8 mouse cellular contexts compared by ENCODE assay signal in genomic region chr6:52713897-52714509, GRCm38 (mm10). TPM values are rescaled to one million over a fixed set of nuclear protein-coding genes. Genes with fewer than 3 reads are reported as not detected.
DNase-seq lines count a peak whose midpoint lies in the region; ATAC-seq and TF ChIP-seq lines count a peak whose summit lies in the region.

No protein-coding gene starts in this region.

- peak overlapping the region; percentile 86 for H3ac ChIP-seq in myocyte (ENCODE audit: control insufficient read depth, insufficient read length)

- under 1% methylated on average over 52 of the region's 52 CpGs for WGBS in heart, embryonic 11.5 days (ENCODE audit: insufficient replicate concordance)
- under 1% methylated on average over 52 of the region's 52 CpGs for WGBS in kidney, embryonic 16.5 days
- under 1% methylated on average over 52 of the region's 52 CpGs for WGBS in liver, embryonic 12.5 days (ENCODE audit: insufficient replicate concordance)

- H3K36me3 ChIP-seq in heart, embryonic 11.5 days (ENCODE audit: control insufficient read depth, insufficient read depth, low read length), result no peaks in the 10 kb centered on the region
- no peaks in the 10 kb centered on the region for H3K36me3 ChIP-seq in kidney, embryonic 16.5 days (ENCODE audit: insufficient read depth, low read length)
- no peaks in the 10 kb centered on the region for H3K36me3 ChIP-seq in liver, embryonic 12.5 days
- no peaks in the 10 kb centered on the region for H3K36me3 ChIP-seq in myocyte (ENCODE audit: control insufficient read depth, insufficient read depth)

- H3K27ac ChIP-seq in heart, embryonic 11.5 days (ENCODE audit: low read depth, low read length), result peak overlapping the region; percentile 87
- H3K27ac ChIP-seq in kidney, embryonic 16.5 days (ENCODE audit: low read length), result peak overlapping the region; percentile 90
- peak overlapping the region; percentile 97 for H3K27ac ChIP-seq in liver, embryonic 12.5 days

- no peaks in the 10 kb centered on the region for H3K4me1 ChIP-seq in heart, embryonic 11.5 days (ENCODE audit: control insufficient read depth, insufficient read depth, low read length)
- peaks cover 3% of the 10 kb centered on the region for H3K4me1 ChIP-seq in kidney, embryonic 16.5 days (ENCODE audit: insufficient read depth, low read length)
- peaks cover 37% of the 10 kb centered on the region for H3K4me1 ChIP-seq in liver, embryonic 12.5 days

- no peaks in the 10 kb centered on the region for H3K9me3 ChIP-seq in heart, embryonic 11.5 days (replicated peaks; ENCODE audit: control insufficient read depth, low read length)
- H3K9me3 ChIP-seq in kidney, embryonic 16.5 days (ENCODE audit: low read length), result no peaks in the 10 kb centered on the region
- H3K9me3 ChIP-seq in liver, embryonic 12.5 days (replicated peaks), result no peaks in the 10 kb centered on the region

- peak overlapping the region; percentile 96 for H3K9ac ChIP-seq in heart, embryonic 11.5 days (ENCODE audit: low read depth, low read length)
- peak overlapping the region; percentile 94 for H3K9ac ChIP-seq in kidney, embryonic 16.5 days (replicated peaks; ENCODE audit: low read length)
- H3K9ac ChIP-seq in liver, embryonic 12.5 days, result peak overlapping the region; percentile 96

- no peaks in the 10 kb centered on the region for H3K27me3 ChIP-seq in heart, embryonic 11.5 days (ENCODE audit: control insufficient read depth, insufficient read depth, low read length)
- no peaks in the 10 kb centered on the region for H3K27me3 ChIP-seq in kidney, embryonic 16.5 days (ENCODE audit: insufficient read depth, low read length)
- H3K27me3 ChIP-seq in liver, embryonic 12.5 days (replicated peaks), result no peaks in the 10 kb centered on the region
- no peaks in the 10 kb centered on the region for H3K27me3 ChIP-seq in myocyte (ENCODE audit: control insufficient read depth, insufficient read depth, insufficient read length)

- peak; percentile 88 for ATAC-seq in erythroblast, adult 5-6 weeks (replicated peaks; ENCODE audit: low FRiP score, poor library complexity, severe bottlenecking)
- ATAC-seq in heart, embryonic 11.5 days (replicated peaks; ENCODE audit: insufficient number of reproducible peaks, low FRiP score, low TSS enrichment), result peak; percentile 73
- ATAC-seq in kidney, embryonic 16.5 days (ENCODE audit: low FRiP score, low TSS enrichment), result peak; percentile 90
- ATAC-seq in liver, embryonic 12.5 days, result peak; percentile 84

- peak overlapping the region; percentile 98 for H3K4me3 ChIP-seq in heart, embryonic 11.5 days (ENCODE audit: low read depth, low read length)
- H3K4me3 ChIP-seq in kidney, embryonic 16.5 days (ENCODE audit: low read length), result peak overlapping the region; percentile 99
- peak overlapping the region; percentile 99 for H3K4me3 ChIP-seq in liver, embryonic 12.5 days
- H3K4me3 ChIP-seq in myocyte, result peak overlapping the region; percentile 84

- H3K4me2 ChIP-seq in heart, embryonic 11.5 days, result peak overlapping the region; percentile 75
- H3K4me2 ChIP-seq in kidney, embryonic 16.5 days (replicated peaks; ENCODE audit: low read depth, low read length), result peak overlapping the region; percentile 73
- peak overlapping the region; percentile 76 for H3K4me2 ChIP-seq in liver, embryonic 12.5 days
- H3K4me2 ChIP-seq in myocyte (ENCODE audit: low read depth), result peak overlapping the region; percentile 85

- DNase-seq in A20 (ENCODE audit: low read depth, low spot score), result peak; percentile 90
- DNase-seq in adrenal gland, postnatal 36 days, result peak; percentile 87 to 88
- peak; percentile 84 to 87 for DNase-seq in spleen, postnatal 36 days (ENCODE audit: low spot score in 2 of 2)

- TF ChIP-seq POLR2A in myocyte (IDR thresholded peaks at IDR 0.05; ENCODE audit: insufficient read length, low read depth), result no peak

- peaks cover 53% of the 10 kb centered on the region for H3K79me2 ChIP-seq in myocyte (ENCODE audit: control insufficient read depth, insufficient read depth)

TF ChIP-seq in myocyte, 11 proteins besides CTCF, POLR2A, EP300 and RAD21:
- TF ChIP-seq MYOD1 (IDR thresholded peaks at IDR 0.05; ENCODE audit: control insufficient read depth in 1 of 3, insufficient read length in 2 of 3, low read depth in 2 of 3) (no peak), TCF3 (IDR thresholded peaks at IDR 0.05; ENCODE audit: insufficient read length, low read depth) (no peak), SRF (IDR thresholded peaks at IDR 0.05; ENCODE audit: control insufficient read depth, insufficient read length, low read depth) (no peak), USF1 (IDR thresholded peaks at IDR 0.05; ENCODE audit: low read depth) (no peak)

RNA-seq across cellular contexts. Expression of gene Tax1bp1, which starts 0.5 kb away (rescaled TPM):
- 100 to 1,000 TPM; 186 to 191 TPM for total RNA-seq in adrenal gland, postnatal 36 days (2021)
- 255 and 256 TPM in 2 replicates for total RNA-seq in erythroblast, adult 5-6 weeks (2015; ENCODE audit: low replicate concordance)
- 523 and 583 TPM in 2 replicates for total RNA-seq in erythroblast, adult 5-6 weeks (2017; ENCODE audit: low replicate concordance)
- polyA plus RNA-seq in heart, embryonic 11.5 days (2014; fragmentation: Nextera tagmentation; extraction: Ambion mirVana), result 92.5 and 100 TPM in 2 replicates
- 134 and 135 TPM in 2 replicates for polyA plus RNA-seq in kidney, embryonic 16.5 days (2015; fragmentation: Nextera tagmentation; extraction: Ambion mirVana)
- 88.2 and 89.6 TPM in 2 replicates for polyA plus RNA-seq in liver, embryonic 12.5 days (2016; fragmentation: Nextera tagmentation; extraction: Ambion mirVana)
- 25.1 TPM for polyA plus RNA-seq in myocyte (2012; fragmentation: generic; extraction: Trizol)

Comparison
In these comparisons a context has a peak if more than half of its experiments do, and no peak if none do; other contexts are left out.
1. Peak in every context shown above with its lines: DNase-seq, ATAC-seq, H3K4me3 ChIP-seq and H3K27ac ChIP-seq.